Mouse (Mus musculus) heart, postnatal 0 days (tissue): ENCODE data around the gene Gm5622. TPM values are rescaled to one million over a fixed set of nuclear protein-coding genes. Genes with fewer than 3 reads are reported as not detected.
"Not testable (repeated sequence)": the region's sequence is repeated elsewhere in the genome, so short reads cannot be mapped to it uniquely, and the experiment has no call there.

ENCODE experiments used
- ATAC-seq: fragments of 200-750 bp; cut with Nextera tagmentation; 2 replicates; pipeline ENCODE4 v1.8.0; 2017; ENCODE audit warnings: low read depth, moderate number of reproducible peaks, moderate library complexity; ENCODE audit not compliant: insufficient read depth
- DNase-seq: peaks from one replicate; pipeline ENCODE4 v3.0.0-alpha.2; 2016; ENCODE audit warnings: low spot score
- H3K27ac ChIP-seq: fragments of 300-500 bp; sonication (generic); 2 replicates; pipeline ENCODE4 v1.5.1; 2014; ENCODE audit warnings: low read depth, mild to moderate bottlenecking
- H3K27me3 ChIP-seq: fragments of 300-500 bp; sonication (generic); 2 replicates; pipeline ENCODE4 v1.6.1; 2014; ENCODE audit warnings: low read length, mixed read lengths; ENCODE audit not compliant: control insufficient read depth, insufficient read depth
- H3K36me3 ChIP-seq: fragments of 300-500 bp; sonication (generic); replicated peaks from 2 replicates; pipeline ENCODE4 v1.6.1; 2014; ENCODE audit warnings: low read length, mixed read lengths; ENCODE audit not compliant: control insufficient read depth, insufficient read depth
- H3K4me1 ChIP-seq: fragments of 300-500 bp; sonication (generic); 2 replicates; pipeline ENCODE4 v1.6.1; 2014; ENCODE audit warnings: antibody characterized with exemption; ENCODE audit not compliant: control insufficient read depth, insufficient read depth
- H3K4me2 ChIP-seq: fragments of 300-500 bp; sonication (generic); 2 replicates; pipeline ENCODE4 v1.6.1; 2014; ENCODE audit warnings: low read depth, mild to moderate bottlenecking, low read length, moderate library complexity
- H3K4me3 ChIP-seq: fragments of 300-500 bp; sonication (generic); 2 replicates; pipeline ENCODE4 v1.5.1; 2014; ENCODE audit warnings: low read depth, low read length
- H3K9ac ChIP-seq: fragments of 300-500 bp; sonication (generic); replicated peaks from 2 replicates; pipeline ENCODE4 v1.6.1; 2014; ENCODE audit warnings: low read depth, low read length, mixed read lengths
- H3K9me3 ChIP-seq: fragments of 300-500 bp; sonication (generic); replicated peaks from 2 replicates; pipeline ENCODE4 v1.6.1; 2016; ENCODE audit warnings: low read length; ENCODE audit not compliant: control insufficient read depth
- CTCF ChIP-seq: IDR thresholded peaks from 2 replicates; pipeline ENCODE4 v1.5.1; 2016; ENCODE audit warnings: antibody characterized with exemption, control low read depth, low read depth
- EP300 ChIP-seq: IDR thresholded peaks from 2 replicates; pipeline ENCODE4 v1.6.1; 2016; ENCODE audit warnings: antibody characterized with exemption, low read depth
- WGBS: fragments of 180-500 bp; shearing (Covaris S2); extraction: QIAGEN DNeasy Blood & Tissue Kit; methylation state at CpG from one replicate; pipeline ENCODE4 v1.1.7; 2014; 5-methylcytosine and 5-hydroxymethylcytosine counted together
- polyA plus RNA-seq: library from polyadenylated mRNA; unstranded; fragments of >200 nt; fragmentation: Nextera tagmentation; extraction: Ambion mirVana; gene quantifications from 2 replicates; pipeline ENCODE4 v1.2.1, GENCODE M21; 2015
- total RNA-seq: library from RNA; depleted of rRNA; stranded (reverse); fragments of >200 nt; gene quantifications from 2 replicates; pipeline ENCODE4 v1.2.3, GENCODE M21; 2014; ENCODE audit warnings: low replicate concordance; rRNA removed

Gene Gm5622
- total and polyA plus RNA-seq, 2 experiments from 2014 or later, result not detected

- H3K4me1 ChIP-seq, result no peaks in the 10 kb centered on the region
- 85% methylated on average over 5 of the region's 5 CpGs for WGBS
- no peak for ATAC-seq
- H3K36me3 ChIP-seq, result no peaks in the 10 kb centered on the region
- H3K9me3 ChIP-seq, result no peaks in the 10 kb centered on the region
- H3K9ac ChIP-seq, result no peak overlapping the region
- H3K27ac ChIP-seq, result no peak overlapping the region
- H3K4me2 ChIP-seq, result no peak overlapping the region
- H3K27me3 ChIP-seq, result no peaks in the 10 kb centered on the region
- TF ChIP-seq CTCF, result no peak
- no peak for TF ChIP-seq EP300
- DNase-seq, result no peak
- H3K4me3 ChIP-seq, result no peak overlapping the region
These were observed 124.7 kb downstream of the Gm5622 start for GRCm38 (mm10) chr14:51677269-51677668.

- not testable (repeated sequence) for H3K4me3 ChIP-seq, H3K4me2 ChIP-seq
- WGBS, result 82% methylated on average over 1 of the region's 2 CpGs
These were observed 142.8 kb downstream of the Gm5622 start, which contains the start of gene Gm17079 for GRCm38 (mm10) chr14:51695368-51695767. Gm17079 (minus strand) TSS chr14:51695468.

More at GRCm38 (mm10) chr14:51695368-51695767, 142.8 kb downstream of the Gm5622 start, which contains the start of gene Gm17079:
- H3K9me3 ChIP-seq, H3K4me1 ChIP-seq, H3K36me3 ChIP-seq, H3K9ac ChIP-seq, ATAC-seq, DNase-seq, H3K27me3 ChIP-seq, H3K27ac ChIP-seq: not testable (repeated sequence)

Other genes with a start within 250 kb of the Gm5622 start
- not detected in 2 replicates for gene Gm7247, start 191.0 kb upstream of the Gm5622 start, total RNA-seq
- not detected in 2 replicates for gene Gm7247, start 191.0 kb upstream of the Gm5622 start, polyA plus RNA-seq
- not detected in 2 replicates for gene Vmn2r88, start 142.0 kb upstream of the Gm5622 start, total RNA-seq
- not detected in 2 replicates for gene Vmn2r88, start 142.0 kb upstream of the Gm5622 start, polyA plus RNA-seq
- gene Vmn2r89, start 100.9 kb upstream of the Gm5622 start, total RNA-seq, result not detected in 2 replicates
- gene Vmn2r89, start 100.9 kb upstream of the Gm5622 start, polyA plus RNA-seq, result not detected in 2 replicates
- not detected in 2 replicates for gene Gm17175, start 21.3 kb downstream of the Gm5622 start, total RNA-seq
- gene Gm17175, start 21.3 kb downstream of the Gm5622 start, polyA plus RNA-seq, result not detected in 2 replicates
- not detected in 2 replicates for gene Gm17174, start 39.3 kb downstream of the Gm5622 start, total RNA-seq
- not detected in 2 replicates for gene Gm17174, start 39.3 kb downstream of the Gm5622 start, polyA plus RNA-seq
- not detected in 2 replicates for gene Gm17078, start 58.5 kb downstream of the Gm5622 start, total RNA-seq
- not detected in 2 replicates for gene Gm17078, start 58.5 kb downstream of the Gm5622 start, polyA plus RNA-seq
- gene Gm4181, start 82.9 kb downstream of the Gm5622 start, total RNA-seq, result not detected in 2 replicates
- not detected in 2 replicates for gene Gm4181, start 82.9 kb downstream of the Gm5622 start, polyA plus RNA-seq
- gene Gm17079, start 142.7 kb downstream of the Gm5622 start, total RNA-seq, result not detected in 2 replicates
- not detected in 2 replicates for gene Gm17079, start 142.7 kb downstream of the Gm5622 start, polyA plus RNA-seq
- gene Gm5800, start 164.4 kb downstream of the Gm5622 start, total RNA-seq, result not detected in 2 replicates
- not detected in 2 replicates for gene Gm5800, start 164.4 kb downstream of the Gm5622 start, polyA plus RNA-seq
- not detected in 2 replicates for gene Ang4, start 220.8 kb downstream of the Gm5622 start, total RNA-seq
- gene Ang4, start 220.8 kb downstream of the Gm5622 start, polyA plus RNA-seq, result not detected in 2 replicates
- gene AY358078, start 247.3 kb downstream of the Gm5622 start, total RNA-seq, result not detected in 2 replicates
- not detected in 2 replicates for gene AY358078, start 247.3 kb downstream of the Gm5622 start, polyA plus RNA-seq